Mouse (Mus musculus) kidney, embryonic 16.5 days (tissue): ENCODE data around the gene Uggt2. TPM values are rescaled to one million over a fixed set of nuclear protein-coding genes. Genes with fewer than 3 reads are reported as not detected.

Experiments
- ATAC-seq: fragments of 200-750 bp; cut with Nextera tagmentation; 2 replicates; pipeline ENCODE4 v1.8.0; 2017; ENCODE audit warnings: moderate TSS enrichment; ENCODE audit not compliant: low FRiP score, low TSS enrichment
- H3K27ac ChIP-seq: fragments of 300-500 bp; sonication (generic); 2 replicates; pipeline ENCODE4 v1.5.1; 2014; ENCODE audit warnings: low read length
- H3K27me3 ChIP-seq: fragments of 300-500 bp; sonication (generic); 2 replicates; pipeline ENCODE4 v1.6.1; 2014; ENCODE audit warnings: low read length, control low read depth, mixed read lengths; ENCODE audit not compliant: insufficient read depth
- H3K36me3 ChIP-seq: fragments of 300-500 bp; sonication (generic); 2 replicates; pipeline ENCODE4 v1.6.1; 2014; ENCODE audit warnings: low read length, control low read depth, mixed read lengths; ENCODE audit not compliant: insufficient read depth
- H3K4me1 ChIP-seq: fragments of 300-500 bp; sonication (generic); 2 replicates; pipeline ENCODE4 v1.6.1; 2014; ENCODE audit warnings: low read length, control low read depth, mixed read lengths; ENCODE audit not compliant: insufficient read depth
- H3K4me2 ChIP-seq: fragments of 300-500 bp; sonication (generic); replicated peaks from 2 replicates; pipeline ENCODE4 v1.6.1; 2014; ENCODE audit warnings: low read depth, low read length
- H3K4me3 ChIP-seq: fragments of 300-500 bp; sonication (generic); 2 replicates; pipeline ENCODE4 v1.5.1; 2014; ENCODE audit warnings: mild to moderate bottlenecking, low read length
- H3K9ac ChIP-seq: fragments of 300-500 bp; sonication (generic); replicated peaks from 2 replicates; pipeline ENCODE4 v1.6.1; 2014; ENCODE audit warnings: low read length
- H3K9me3 ChIP-seq: fragments of 300-500 bp; sonication (generic); 2 replicates; pipeline ENCODE4 v1.6.1; 2016; ENCODE audit warnings: low read length, control low read depth
- WGBS: fragments of 180-500 bp; shearing (Covaris S2); extraction: QIAGEN DNeasy Blood & Tissue Kit; methylation state at CpG from one replicate; pipeline ENCODE4 v1.1.7; 2014; 5-methylcytosine and 5-hydroxymethylcytosine counted together
- polyA plus RNA-seq: library from polyadenylated mRNA; unstranded; fragments of >200 nt; fragmentation: Nextera tagmentation; extraction: Ambion mirVana; gene quantifications from 2 replicates; pipeline ENCODE4 v1.2.1, GENCODE M21; 2015

Uggt2 gene
- polyA plus RNA-seq, 1 experiment from 2014 or later = 12.2 TPM

DNA sequence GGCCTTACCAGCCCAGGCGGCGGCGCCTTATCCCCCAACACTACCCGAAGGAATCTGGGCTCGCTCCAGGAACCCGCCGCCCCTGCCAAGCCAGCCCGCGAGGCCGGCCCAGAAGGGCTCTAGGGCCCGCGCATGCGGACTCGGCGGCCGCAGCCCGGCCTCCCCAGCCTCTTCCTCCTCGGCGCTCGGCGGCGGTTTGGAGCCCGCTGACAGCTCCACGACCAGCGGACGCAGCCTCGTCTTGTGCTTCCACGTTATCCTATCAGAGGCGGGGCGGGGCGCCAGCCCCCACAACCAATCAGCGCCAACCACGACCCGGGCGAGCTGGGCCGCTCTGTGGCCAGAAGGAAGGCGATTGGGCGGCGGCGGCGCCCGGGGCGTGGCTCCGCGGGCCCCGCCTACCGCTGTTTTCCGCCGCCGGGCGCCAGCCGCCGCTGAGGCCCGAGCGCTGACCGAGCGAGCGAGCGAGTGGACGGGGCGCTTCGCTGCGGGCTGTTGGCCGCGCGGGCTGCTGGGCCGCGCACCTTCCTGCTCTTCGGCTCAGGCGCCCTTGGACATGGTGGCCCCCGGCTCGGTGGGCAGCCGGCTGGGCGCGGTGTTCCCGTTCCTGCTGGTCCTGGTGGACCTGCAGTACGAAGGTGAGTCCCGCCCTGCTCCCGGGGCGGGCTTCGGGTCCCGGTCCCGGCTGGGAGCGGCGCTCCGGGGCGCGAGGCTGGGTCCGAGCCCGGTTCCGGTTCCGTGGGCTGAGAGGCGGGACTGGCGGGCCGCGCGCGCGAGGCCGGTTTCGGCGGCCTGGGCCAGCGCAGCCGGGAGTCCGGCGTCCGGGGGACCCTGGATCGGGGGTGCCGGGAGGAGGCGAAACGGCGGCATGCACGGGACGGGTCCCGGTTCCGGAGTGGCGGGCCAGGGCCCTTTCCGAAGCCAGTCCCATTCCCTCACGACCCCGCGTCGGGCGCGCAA is 161.4 kb downstream of the Uggt2 start, which contains the start of gene Dnajc3:
Gene Dnajc3, plus strand, starts transcription at position 444 of the 960 bp plus-strand sequence.
- no peaks in the 10 kb centered on the region for H3K36me3 ChIP-seq
- under 1% methylated on average over 113 of the region's 124 CpGs for WGBS
- H3K9me3 ChIP-seq = no peaks in the 10 kb centered on the region
- peak; percentile 100 for ATAC-seq
- peak within 1 kb of the TSS; percentile 98 for H3K9ac ChIP-seq
- peak within 1 kb of the TSS; percentile 91 for H3K27ac ChIP-seq
- H3K27me3 ChIP-seq = no peaks in the 10 kb centered on the region
- H3K4me2 ChIP-seq = peak within 1 kb of the TSS; percentile 70
- peaks cover 25% of the 10 kb centered on the region for H3K4me1 ChIP-seq
- peak within 1 kb of the TSS; percentile 99 for H3K4me3 ChIP-seq

DNA sequence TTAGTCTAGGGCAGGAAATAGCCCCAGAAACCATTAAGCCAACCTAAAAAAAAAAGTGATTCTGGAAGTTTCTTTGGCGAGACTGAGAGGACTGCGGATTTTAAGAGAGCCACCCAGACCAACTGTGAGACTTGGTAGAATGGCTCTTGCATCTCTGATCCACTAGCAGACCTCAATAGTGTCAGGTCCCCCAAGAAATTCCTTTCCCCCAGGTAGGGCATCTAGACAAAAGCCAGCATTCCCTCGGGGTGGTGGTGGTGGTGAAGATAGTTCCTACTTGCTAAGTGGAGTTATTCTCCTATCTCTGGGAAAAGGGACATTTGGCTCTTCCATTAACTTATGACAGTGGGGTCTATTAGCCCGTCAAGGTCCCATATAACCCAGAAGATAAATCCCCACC is 162.3 kb downstream of the Uggt2 start:
- ATAC-seq = no peak
- Histone ChIP-seq H3K27ac (peak overlapping the region; percentile 78), H3K36me3 (no peaks in the 10 kb centered on the region), H3K4me2 (peak overlapping the region; percentile 70), H3K4me3 (peak overlapping the region; percentile 99), H3K27me3 (no peaks in the 10 kb centered on the region), H3K9ac (peak overlapping the region; percentile 68), H3K4me1 (peaks cover 25% of the 10 kb centered on the region), H3K9me3 (no peaks in the 10 kb centered on the region)
- WGBS = 28% methylated on average over 4 of the region's 4 CpGs

DNA sequence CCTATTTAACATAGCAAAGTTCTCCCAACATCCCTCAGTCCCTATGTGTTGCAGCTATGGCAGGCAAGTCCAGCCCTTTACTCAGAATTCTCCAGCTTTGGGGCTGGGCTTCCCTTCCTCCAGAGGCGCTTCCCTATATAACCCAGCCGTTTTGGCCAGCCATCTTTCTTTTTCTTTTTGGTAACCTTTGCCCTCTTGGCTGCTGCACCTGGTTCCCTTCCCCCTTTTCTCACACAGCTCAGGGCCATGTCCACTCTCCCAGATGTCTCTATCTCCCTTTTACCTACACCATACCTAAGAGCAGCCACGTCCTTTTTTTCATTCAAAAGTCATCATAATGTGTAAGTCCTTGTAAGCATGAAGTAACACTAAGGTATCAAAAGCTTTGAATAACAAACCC is 163.0 kb downstream of the Uggt2 start:
- Histone ChIP-seq H3K36me3 (no peaks in the 10 kb centered on the region), H3K4me3 (no peak overlapping the region), H3K9ac (no peak overlapping the region), H3K27me3 (no peaks in the 10 kb centered on the region), H3K4me2 (no peak overlapping the region), H3K27ac (no peak overlapping the region), H3K9me3 (no peaks in the 10 kb centered on the region), H3K4me1 (peaks cover 25% of the 10 kb centered on the region)
- no peak for ATAC-seq
- 59% methylated on average over 3 of the region's 3 CpGs for WGBS

Other genes with a start within 250 kb of the Uggt2 start
- gene Dzip1, start 174.0 kb downstream of the Uggt2 start, polyA plus RNA-seq = 15.8 and 18.6 TPM in 2 replicates
- 48.9 and 52.3 TPM in 2 replicates for gene Dnajc3, start 161.5 kb downstream of the Uggt2 start, polyA plus RNA-seq
- 0.09 and 0.10 TPM in 2 replicates for gene Hs6st3, start 38.9 kb upstream of the Uggt2 start, polyA plus RNA-seq